Mouse (Mus musculus) G1E (cell line): ENCODE measurements around the gene Msmo1. TPM values are rescaled to one million over a fixed set of nuclear protein-coding genes. Genes with fewer than 3 reads are reported as not detected.
A peak's percentile ranks its signal among the peaks of the same experiment; 100 is the strongest.

Experiments used
- ATAC-seq: 2 replicates; pipeline ENCODE4 v1.8.0; 2016; ENCODE audit warnings: mild to moderate bottlenecking; ENCODE audit not compliant: insufficient number of reproducible peaks, poor library complexity, low FRiP score, severe bottlenecking; ENCODE audit errors: extremely low read depth
- DNase-seq: peaks from one replicate; pipeline ENCODE4 v3.0.0; 2012; ENCODE audit warnings: low spot score
- H3K27me3 ChIP-seq: 2 replicates; pipeline ENCODE4 v1.6.1; 2012; ENCODE audit warnings: mild to moderate bottlenecking, low read length, inconsistent platforms; ENCODE audit not compliant: insufficient read depth
- H3K36me3 ChIP-seq: replicated peaks from 2 replicates; pipeline ENCODE3; 2012; ENCODE audit warnings: mild to moderate bottlenecking, inconsistent platforms
- H3K4me1 ChIP-seq: 2 replicates; pipeline ENCODE4 v1.6.1; 2012; ENCODE audit warnings: low read depth, low read length, inconsistent platforms, mixed read lengths; ENCODE audit not compliant: insufficient read depth
- H3K4me3 ChIP-seq: 2 replicates; pipeline ENCODE4 v1.5.1; 2012; ENCODE audit warnings: low read depth, mild to moderate bottlenecking, inconsistent platforms, low read length, moderate library complexity, mixed read lengths
- H3K9me3 ChIP-seq: replicated peaks from 2 replicates; pipeline ENCODE4 v1.6.1; 2012; ENCODE audit warnings: inconsistent platforms
- CTCF ChIP-seq: IDR thresholded peaks from 2 replicates; pipeline ENCODE4 v1.5.1; 2012; ENCODE audit warnings: low read depth, low read length, inconsistent platforms, mixed read lengths
- GATA1 ChIP-seq: IDR thresholded peaks from 2 replicates; pipeline ENCODE4 v1.6.1; 2012; ENCODE audit warnings: borderline replicate concordance, low read length, inconsistent platforms, mixed read lengths
- GATA2 ChIP-seq: IDR thresholded peaks from 2 replicates; pipeline ENCODE4 v1.6.1; 2012; ENCODE audit warnings: low read depth, low read length, inconsistent platforms, borderline replicate concordance
- POLR2AphosphoS5 ChIP-seq: IDR thresholded peaks from 2 replicates; pipeline ENCODE4 v1.6.1; 2012; ENCODE audit warnings: low read depth, low read length, inconsistent platforms; ENCODE audit not compliant: insufficient replicate concordance
- TAL1 ChIP-seq: conservative IDR thresholded peaks from 2 replicates; pipeline ENCODE4 v1.6.1; 2012; ENCODE audit warnings: low read depth, low read length, inconsistent platforms, mixed read lengths
- polyA plus RNA-seq: library from polyadenylated mRNA; stranded (reverse); fragments of >175 nt; gene quantifications from 2 replicates; pipeline ENCODE4 v1.2.3, GENCODE M21; 2012
- total RNA-seq, 2 experiments: library from RNA; stranded (forward) in 1 of 2; stranded (reverse) in 1 of 2; fragments of 200-1000 nt in 1 of 2; fragments of >200 nt in 1 of 2; fragmentation: Nextera tagmentation in 1 of 2; gene quantifications; 2 replicates each; pipeline ENCODE4 v1.2.3; 2014 to 2017

Msmo1 gene
- total and polyA plus RNA-seq, 3 experiments = 3.7 to 571 (median 139) TPM

GRCm38 (mm10) chr8:64740547-64741211, 7.1 kb upstream of the Msmo1 start:
- Histone ChIP-seq H3K4me3 (no peak overlapping the region; the same call in 1 of the 2 replicates), H3K27me3 (no peaks in the 10 kb centered on the region), H3K9me3 (no peaks in the 10 kb centered on the region), H3K4me1 (peaks cover 16% of the 10 kb centered on the region), H3K36me3 (peaks cover 22% of the 10 kb centered on the region)
- TF ChIP-seq GATA1 (no peak), CTCF (no peak), GATA2 (no peak), POLR2AphosphoS5 (no peak), TAL1 (no peak)
- peak; percentile 71 for ATAC-seq
- DNase-seq = no peak

GRCm38 (mm10) chr8:64738916-64739315, 5.3 kb upstream of the Msmo1 start:
- DNase-seq (no peak), ATAC-seq (no peak)
- no peaks in the 10 kb centered on the region for H3K9me3 ChIP-seq
- no peak overlapping the region for H3K4me3 ChIP-seq
- no peaks in the 10 kb centered on the region for H3K27me3 ChIP-seq
- peaks cover 25% of the 10 kb centered on the region for H3K4me1 ChIP-seq
- peaks cover 14% of the 10 kb centered on the region for H3K36me3 ChIP-seq
- TF ChIP-seq POLR2AphosphoS5 (no peak), TAL1 (no peak), CTCF (no peak), GATA1 (no peak), GATA2 (no peak)

GRCm38 (mm10) chr8:64736767-64737323, 3.3 kb upstream of the Msmo1 start:
- peaks cover 4% of the 10 kb centered on the region for H3K36me3 ChIP-seq
- H3K4me1 ChIP-seq = peaks cover 33% of the 10 kb centered on the region
- TF ChIP-seq GATA2 (no peak), TAL1 (no peak), POLR2AphosphoS5 (no peak), GATA1 (no peak), CTCF (no peak)
- H3K27me3 ChIP-seq = no peaks in the 10 kb centered on the region
- ATAC-seq (no peak), DNase-seq (no peak)
- H3K9me3 ChIP-seq = no peaks in the 10 kb centered on the region
- H3K4me3 ChIP-seq = no peak overlapping the region

GRCm38 (mm10) chr8:64735161-64735560, 1.6 kb upstream of the Msmo1 start:
- no peaks in the 10 kb centered on the region for H3K27me3 ChIP-seq
- ATAC-seq (no peak), DNase-seq (no peak)
- H3K9me3 ChIP-seq = no peaks in the 10 kb centered on the region
- peaks cover 13% of the 10 kb centered on the region for H3K36me3 ChIP-seq
- H3K4me1 ChIP-seq = peaks cover 31% of the 10 kb centered on the region
- no peak for TF ChIP-seq GATA1
- no peak for TF ChIP-seq POLR2AphosphoS5
- TF ChIP-seq CTCF = no peak
- no peak for TF ChIP-seq GATA2
- no peak for TF ChIP-seq TAL1
- H3K4me3 ChIP-seq = no peak overlapping the region

GRCm38 (mm10) chr8:64732596-64732995, 996 bp downstream of the Msmo1 start:
- Histone ChIP-seq H3K9me3 (no peaks in the 10 kb centered on the region), H3K27me3 (no peaks in the 10 kb centered on the region), H3K4me3 (peak overlapping the region; percentile 93), H3K4me1 (peaks cover 52% of the 10 kb centered on the region), H3K36me3 (peaks cover 34% of the 10 kb centered on the region)
- TF ChIP-seq GATA2 = no peak
- no peak for TF ChIP-seq POLR2AphosphoS5
- no peak for TF ChIP-seq CTCF
- no peak for TF ChIP-seq TAL1
- TF ChIP-seq GATA1 = no peak
- ATAC-seq (no peak), DNase-seq (no peak)

- H3K4me3 ChIP-seq = no peak overlapping the region
- H3K36me3 ChIP-seq = peaks cover 76% of the 10 kb centered on the region
- no peaks in the 10 kb centered on the region for H3K27me3 ChIP-seq
- ATAC-seq (no peak), DNase-seq (no peak)
- H3K4me1 ChIP-seq = peaks cover 66% of the 10 kb centered on the region
- H3K9me3 ChIP-seq = no peaks in the 10 kb centered on the region
- TF ChIP-seq CTCF (no peak), GATA1 (no peak), GATA2 (no peak), POLR2AphosphoS5 (no peak), TAL1 (no peak)
Observed at GRCm38 (mm10) chr8:64728156-64728555, 5.4 kb downstream of the Msmo1 start.
